Mouse (Mus musculus) left cerebral cortex, adult 2 months (tissue): Measurements from ENCODE around the gene Nrxn2. TPM values are rescaled to one million over a fixed set of nuclear protein-coding genes. Genes with fewer than 3 reads are reported as not detected.
A peak's percentile ranks its signal among the peaks of the same experiment; 100 is the strongest.

Source experiments
- DNase-seq, 2 experiments: peaks; one replicate each; pipeline ENCODE4 v3.0.0; 2021 to 2022; ENCODE audit warnings: low spot score in 2 of 2, mixed read lengths in 1 of 2; ENCODE audit errors: extremely low spot score in 1 of 2
- H3K27ac ChIP-seq: fragments of 200-600 bp; 2 replicates; pipeline ENCODE4 v1.8.1; 2022
- H3K4me3 ChIP-seq: fragments of 200-600 bp; 2 replicates; pipeline ENCODE4 v1.8.1; 2022
- CTCF ChIP-seq: fragments of 200-600 bp; IDR thresholded peaks from 2 replicates; pipeline ENCODE4 v1.8.1; 2022; ENCODE audit warnings: antibody characterized with exemption, mild to moderate bottlenecking, moderate library complexity
- intact Hi-C: fragments of 180-260 bp; cut with DNase I; formaldehyde crosslinking; loops from one replicate; pipeline ENCODE4 v1.15.1; 2025
- total RNA-seq, 2 experiments: library from RNA; stranded (reverse); gene quantifications; 2 replicates each; pipeline ENCODE4 v1.2.3; 2021

Gene Nrxn2
- total RNA-seq, 2 experiments from 2014 or later: 618 to 620 TPM

DNA sequence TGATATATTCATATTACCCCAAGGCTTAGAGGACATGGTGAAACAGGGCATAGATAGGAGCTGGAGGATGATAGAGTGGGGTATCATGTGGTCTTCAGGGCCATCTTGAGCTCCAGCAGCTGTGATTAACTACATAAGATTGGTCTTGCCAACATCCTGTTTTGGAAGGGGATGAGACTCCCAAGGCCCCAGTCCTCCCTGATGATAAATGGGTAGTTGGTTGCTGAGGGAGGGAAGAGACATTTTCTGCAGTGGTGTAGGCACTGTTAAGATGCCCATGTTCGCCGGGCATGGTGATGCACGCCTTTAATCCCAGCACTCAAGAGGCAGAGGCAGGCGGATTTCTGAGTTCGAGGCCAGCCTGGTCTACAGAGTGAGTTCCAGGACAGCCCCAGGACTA lies 37.3 kb upstream of the Nrxn2 start:
- DNase-seq: no peak
- Histone ChIP-seq H3K4me3 (no peak overlapping the region), H3K27ac (no peak overlapping the region)
- intact Hi-C loops: no loop called here
- no peak for TF ChIP-seq CTCF

DNA sequence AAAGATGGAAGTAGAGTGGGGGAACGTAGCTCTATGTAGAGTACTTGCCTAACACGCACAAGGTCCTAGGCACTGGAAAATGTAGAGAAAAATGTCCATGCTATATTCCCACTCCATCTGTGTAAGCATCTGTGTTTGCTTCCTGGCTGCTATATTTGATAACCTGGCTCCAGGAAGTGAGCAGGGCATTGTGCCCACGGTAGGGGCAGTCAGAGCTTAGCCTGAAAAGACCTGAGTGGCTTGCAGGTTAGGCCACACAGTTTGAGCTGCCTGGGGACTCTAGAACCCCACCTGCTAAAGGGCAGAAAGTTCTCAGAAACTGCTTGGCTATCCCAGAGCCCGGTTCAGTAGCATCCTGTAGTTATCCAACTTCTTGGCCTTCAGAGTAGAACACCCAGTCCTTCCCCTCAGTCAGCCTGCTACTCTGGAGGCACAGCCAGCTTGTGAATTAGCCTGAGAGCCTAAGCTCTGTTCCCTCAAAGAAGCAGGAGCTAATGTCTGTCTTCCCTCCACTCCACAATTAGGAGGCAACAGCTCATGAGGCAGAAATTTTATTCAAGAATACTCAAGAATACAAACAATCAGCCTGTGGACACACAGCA lies 36.1 kb upstream of the Nrxn2 start:
- Histone ChIP-seq H3K27ac (no peak overlapping the region), H3K4me3 (no peak overlapping the region)
- TF ChIP-seq CTCF: no peak
- DNase-seq: no peak
- intact Hi-C loops: no loop called here

DNA sequence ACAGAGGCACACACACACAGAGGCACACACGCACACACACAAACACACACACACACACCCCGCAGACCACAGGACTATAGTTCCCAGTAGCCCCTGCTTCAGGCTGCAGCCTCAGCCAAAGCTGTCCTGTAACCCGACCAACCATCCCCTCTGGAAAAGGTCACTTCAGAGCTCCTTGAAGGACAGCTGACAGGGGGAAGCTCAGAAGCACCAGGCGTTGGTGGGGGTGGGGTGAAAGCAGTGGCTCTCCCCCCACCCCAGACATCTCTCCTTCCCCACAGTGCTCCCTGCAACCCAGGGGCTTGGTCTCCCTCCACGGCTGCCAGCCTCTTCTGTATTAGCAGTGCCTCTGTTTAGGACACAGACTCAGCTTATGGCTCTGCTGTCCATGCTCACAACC lies 35.1 kb upstream of the Nrxn2 start:
- intact Hi-C loops: no loop called here
- peak overlapping the region; percentile 56 for H3K27ac ChIP-seq
- no peak for DNase-seq
- TF ChIP-seq CTCF: no peak
- H3K4me3 ChIP-seq: no peak overlapping the region

DNA sequence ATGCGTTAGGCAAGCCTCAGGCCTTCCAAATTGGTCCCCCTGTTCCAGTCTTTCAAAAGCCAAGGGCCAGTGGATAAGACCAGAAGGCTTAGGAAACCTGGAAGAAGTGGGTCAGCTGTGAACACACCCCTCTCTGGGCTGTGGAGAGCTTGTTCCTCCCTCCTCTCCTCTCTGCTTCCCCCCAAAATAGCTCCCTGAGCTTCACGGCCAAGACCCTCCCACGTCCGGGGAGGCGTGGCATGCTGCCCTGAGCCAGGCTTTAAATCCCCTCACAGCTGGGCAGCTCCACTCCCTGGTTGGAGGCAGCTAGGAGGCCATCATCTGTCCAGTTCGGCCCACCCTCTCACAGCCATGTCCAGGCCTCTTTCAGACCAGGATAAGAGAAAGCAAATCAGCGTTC lies 34.4 kb upstream of the Nrxn2 start, which contains the start of gene Pygm:
Pygm (plus strand) TSS at position 272 of the 400 bp plus-strand sequence.
- Histone ChIP-seq H3K27ac (peak within 1 kb of the TSS; percentile 67), H3K4me3 (peak within 1 kb of the TSS; percentile 11; the same call in 1 of the 2 replicates)
- TF ChIP-seq CTCF: no peak
- intact Hi-C loops: no loop called here
- peak; percentile 65 to 70 for DNase-seq

DNA sequence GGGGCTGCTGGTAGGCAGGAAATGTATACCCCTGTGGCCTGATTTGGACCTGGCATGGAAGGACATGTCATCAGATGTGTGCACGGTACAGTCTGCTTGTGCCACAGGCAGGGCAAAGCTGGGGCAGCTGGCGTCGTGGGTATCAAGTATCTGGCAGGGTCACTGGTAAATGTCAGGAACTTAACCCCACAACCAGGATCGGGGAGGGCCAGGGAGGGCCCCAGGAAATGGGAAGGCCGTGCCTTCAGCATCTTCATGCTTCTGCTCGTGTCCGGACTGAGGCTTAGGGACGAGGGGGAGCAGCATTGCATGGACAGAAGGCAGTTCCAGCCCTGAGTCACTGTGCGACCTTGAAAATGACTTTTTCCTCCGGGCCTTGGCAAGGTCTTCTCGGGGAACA lies 33.6 kb upstream of the Nrxn2 start:
- TF ChIP-seq CTCF: no peak
- H3K27ac ChIP-seq: no peak overlapping the region
- no peak for DNase-seq
- intact Hi-C loops: no loop called here
- H3K4me3 ChIP-seq: no peak overlapping the region

DNA sequence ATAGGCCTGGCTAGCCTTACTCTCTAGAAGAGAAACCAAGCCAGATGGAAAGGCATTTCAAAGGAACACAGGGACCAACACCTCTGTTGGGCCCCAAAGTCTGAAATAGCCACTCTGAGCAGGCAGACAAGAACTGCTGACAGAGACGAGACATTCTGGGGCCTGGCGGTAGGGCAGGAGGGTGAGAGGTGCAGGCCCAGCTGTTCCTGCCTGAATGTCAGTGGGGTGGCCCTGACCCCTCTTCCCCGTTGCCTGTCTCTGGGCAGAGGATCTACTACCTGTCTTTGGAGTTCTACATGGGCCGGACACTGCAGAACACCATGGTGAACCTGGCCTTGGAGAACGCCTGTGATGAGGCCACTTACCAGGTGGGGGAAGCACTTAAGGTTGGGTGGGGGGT lies 33.1 kb upstream of the Nrxn2 start:
- intact Hi-C loops: no loop called here
- no peak for DNase-seq
- no peak for TF ChIP-seq CTCF
- no peak overlapping the region for H3K4me3 ChIP-seq
- H3K27ac ChIP-seq: no peak overlapping the region

DNA sequence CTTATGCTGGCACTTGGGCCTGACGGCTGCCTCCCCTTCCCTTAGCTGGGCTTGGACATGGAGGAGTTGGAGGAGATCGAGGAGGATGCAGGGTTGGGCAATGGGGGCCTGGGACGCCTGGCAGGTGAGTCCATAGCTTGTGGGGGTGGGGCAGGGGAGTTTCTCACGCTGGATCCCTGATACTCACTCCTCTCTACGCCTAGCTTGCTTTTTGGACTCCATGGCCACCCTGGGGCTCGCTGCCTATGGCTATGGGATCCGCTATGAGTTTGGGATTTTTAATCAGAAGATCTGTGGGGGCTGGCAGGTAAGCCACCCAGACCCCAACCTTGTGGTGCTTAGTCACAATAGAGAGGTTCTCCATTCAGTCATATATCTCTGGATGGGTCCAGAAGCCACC lies 32.7 kb upstream of the Nrxn2 start:
- TF ChIP-seq CTCF: no peak
- intact Hi-C loops: no loop called here

DNA sequence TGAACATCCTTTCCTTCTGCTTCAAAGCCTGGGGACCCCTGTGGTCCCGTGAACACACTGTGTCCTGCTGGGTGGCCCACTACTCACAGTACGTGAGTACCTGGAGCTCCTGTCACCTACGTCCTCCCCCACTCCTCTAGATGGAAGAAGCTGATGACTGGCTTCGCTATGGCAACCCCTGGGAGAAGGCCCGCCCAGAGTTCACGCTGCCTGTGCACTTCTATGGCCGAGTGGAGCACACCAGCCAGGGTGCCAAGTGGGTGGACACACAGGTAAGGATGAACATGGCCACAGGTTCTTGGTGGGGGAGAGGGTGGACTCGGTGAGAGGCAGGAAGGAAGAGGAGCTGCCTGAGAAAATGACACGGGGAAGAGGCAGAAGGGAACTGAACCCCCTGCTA lies 32.3 kb upstream of the Nrxn2 start:
- intact Hi-C loops: no loop called here
- Histone ChIP-seq H3K27ac (no peak overlapping the region), H3K4me3 (no peak overlapping the region)
- DNase-seq: no peak
- TF ChIP-seq CTCF: no peak

More for the DNA sequence above, 32.7 kb upstream of the Nrxn2 start:
- no peak for DNase-seq
- Histone ChIP-seq H3K4me3 (no peak overlapping the region), H3K27ac (no peak overlapping the region)

DNA sequence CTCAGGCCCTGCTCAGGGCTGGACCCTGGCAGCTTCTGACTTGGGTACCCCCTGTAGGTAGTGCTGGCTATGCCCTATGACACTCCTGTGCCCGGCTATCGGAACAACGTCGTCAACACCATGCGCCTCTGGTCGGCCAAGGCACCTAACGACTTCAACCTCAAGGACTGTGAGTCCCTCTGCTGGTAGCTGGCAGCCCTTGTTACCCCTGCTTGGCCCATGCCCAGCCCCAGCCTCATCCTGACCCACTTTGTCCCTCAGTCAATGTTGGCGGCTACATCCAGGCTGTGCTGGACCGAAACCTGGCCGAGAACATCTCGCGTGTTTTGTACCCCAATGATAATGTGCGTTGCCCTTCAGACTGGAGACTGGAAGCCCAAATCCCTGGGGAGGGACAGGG lies 30.5 kb upstream of the Nrxn2 start:
- DNase-seq: no peak
- intact Hi-C loops: no loop called here
- no peak overlapping the region for H3K4me3 ChIP-seq

DNA sequence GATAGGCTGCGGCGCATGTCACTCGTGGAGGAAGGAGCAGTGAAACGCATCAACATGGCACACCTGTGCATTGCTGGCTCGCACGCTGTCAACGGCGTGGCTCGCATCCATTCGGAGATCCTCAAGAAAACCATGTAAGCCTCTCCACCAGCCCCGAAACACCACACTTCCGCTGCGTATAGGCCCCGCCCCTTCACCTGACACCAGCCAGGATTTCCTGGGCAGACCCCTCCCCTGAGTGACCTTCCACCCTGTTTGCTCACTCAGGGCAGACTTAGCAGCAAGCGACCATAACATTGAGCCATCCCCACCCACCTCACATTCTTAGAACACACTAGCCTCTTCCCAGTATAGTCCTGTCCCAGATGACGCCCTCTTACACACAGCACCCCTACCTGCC lies 28.7 kb upstream of the Nrxn2 start:
- DNase-seq: no peak
- Histone ChIP-seq H3K27ac (no peak overlapping the region), H3K4me3 (no peak overlapping the region)
- TF ChIP-seq CTCF: no peak
- intact Hi-C loops: no loop called here

More for the DNA sequence above, 30.5 kb upstream of the Nrxn2 start:
- no peak overlapping the region for H3K27ac ChIP-seq
- peak; percentile 10; the same call in 1 of the 2 replicates for TF ChIP-seq CTCF

DNA sequence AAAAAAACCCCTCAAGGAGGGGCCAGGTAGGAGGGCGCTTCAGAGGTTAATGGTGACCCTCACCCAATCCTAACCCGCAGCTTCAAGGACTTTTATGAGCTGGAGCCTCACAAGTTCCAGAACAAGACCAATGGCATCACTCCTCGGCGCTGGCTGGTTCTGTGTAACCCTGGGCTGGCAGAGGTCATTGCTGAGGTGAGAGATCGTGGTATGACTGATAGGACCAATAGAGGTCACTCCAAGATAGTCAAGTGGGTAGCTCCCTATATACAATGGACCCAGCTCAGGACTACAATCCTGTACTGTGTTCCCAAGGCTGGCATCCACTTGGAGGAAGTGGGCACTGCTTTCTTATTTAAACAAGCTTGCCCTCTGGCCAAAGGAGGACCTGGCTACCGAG lies 28.3 kb upstream of the Nrxn2 start:
- TF ChIP-seq CTCF: no peak
- H3K4me3 ChIP-seq: no peak overlapping the region
- intact Hi-C loops: no loop called here
- no peak overlapping the region for H3K27ac ChIP-seq
- DNase-seq: no peak

DNA sequence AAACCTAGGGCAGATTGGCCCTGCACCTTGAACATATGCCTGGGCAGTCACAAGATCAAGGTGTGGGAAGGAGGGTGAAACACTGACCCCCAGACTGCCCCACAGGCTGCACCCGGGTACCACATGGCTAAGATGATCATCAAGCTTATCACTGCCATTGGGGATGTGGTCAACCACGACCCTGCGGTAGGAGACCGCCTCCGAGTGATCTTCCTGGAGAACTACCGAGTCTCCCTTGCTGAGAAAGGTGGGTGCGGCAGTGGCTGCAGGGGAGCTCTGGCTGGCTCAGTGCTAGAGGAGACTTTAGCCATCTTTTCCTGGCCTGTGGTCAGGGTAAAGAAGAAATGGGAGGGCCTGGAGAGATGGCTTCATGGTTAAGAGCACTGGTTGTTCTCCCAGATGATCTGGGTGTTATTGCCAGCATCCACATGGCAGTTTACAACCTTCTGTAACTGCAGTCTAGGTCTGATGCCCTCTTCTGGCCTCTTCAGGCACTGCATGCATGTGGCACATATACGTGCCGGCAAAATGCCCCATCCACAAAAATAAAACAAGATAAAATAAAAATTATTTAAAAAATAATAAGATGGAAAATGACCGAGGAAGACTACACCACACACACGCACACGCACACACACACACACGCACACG lies 25.7 kb upstream of the Nrxn2 start:
- peak; percentile 22 for TF ChIP-seq CTCF
- H3K4me3 ChIP-seq: no peak overlapping the region
- no peak overlapping the region for H3K27ac ChIP-seq
- intact Hi-C loops: no loop called here
- no peak for DNase-seq

DNA sequence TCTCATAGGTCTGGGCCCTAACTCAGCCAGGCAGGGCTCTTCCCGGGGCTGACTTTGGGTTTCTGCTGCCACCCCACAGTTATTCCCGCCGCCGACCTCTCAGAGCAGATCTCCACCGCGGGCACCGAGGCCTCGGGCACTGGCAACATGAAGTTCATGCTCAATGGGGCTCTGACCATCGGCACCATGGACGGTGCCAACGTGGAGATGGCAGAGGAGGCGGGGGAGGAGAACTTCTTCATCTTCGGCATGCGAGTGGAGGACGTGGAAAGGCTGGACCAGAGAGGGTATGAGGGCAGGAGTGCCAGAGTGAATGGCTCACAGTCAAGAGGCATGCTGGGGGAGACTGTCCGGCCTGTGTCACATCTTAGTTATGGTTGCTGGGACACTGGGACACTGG lies 24.9 kb upstream of the Nrxn2 start:
- Histone ChIP-seq H3K4me3 (no peak overlapping the region), H3K27ac (no peak overlapping the region)
- TF ChIP-seq CTCF: no peak
- no peak for DNase-seq
- intact Hi-C loops: no loop called here
